Mouse (Mus musculus) large intestine, adult 2 months (tissue): ENCODE data around the gene Hs1bp3. TPM values are rescaled to one million over a fixed set of nuclear protein-coding genes. Genes with fewer than 3 reads are reported as not detected.

Source experiments
- DNase-seq: peaks from one replicate; pipeline ENCODE4 v3.0.0-alpha.2; 2012; ENCODE audit warnings: low read depth, low spot score
- WGBS: fragments of 180-500 bp; shearing (Covaris S2); methylation state at CpG from one replicate; pipeline ENCODE4 v1.1.7; 2018; 5-methylcytosine and 5-hydroxymethylcytosine counted together
- polyA plus RNA-seq: library from polyadenylated mRNA; depleted of rRNA; stranded (reverse); fragments of >200 nt; gene quantifications from 2 replicates; pipeline ENCODE4 v1.2.3, GENCODE M21; 2012

The Hs1bp3 gene
- polyA plus RNA-seq, 1 experiment: 12.6 TPM

DNA sequence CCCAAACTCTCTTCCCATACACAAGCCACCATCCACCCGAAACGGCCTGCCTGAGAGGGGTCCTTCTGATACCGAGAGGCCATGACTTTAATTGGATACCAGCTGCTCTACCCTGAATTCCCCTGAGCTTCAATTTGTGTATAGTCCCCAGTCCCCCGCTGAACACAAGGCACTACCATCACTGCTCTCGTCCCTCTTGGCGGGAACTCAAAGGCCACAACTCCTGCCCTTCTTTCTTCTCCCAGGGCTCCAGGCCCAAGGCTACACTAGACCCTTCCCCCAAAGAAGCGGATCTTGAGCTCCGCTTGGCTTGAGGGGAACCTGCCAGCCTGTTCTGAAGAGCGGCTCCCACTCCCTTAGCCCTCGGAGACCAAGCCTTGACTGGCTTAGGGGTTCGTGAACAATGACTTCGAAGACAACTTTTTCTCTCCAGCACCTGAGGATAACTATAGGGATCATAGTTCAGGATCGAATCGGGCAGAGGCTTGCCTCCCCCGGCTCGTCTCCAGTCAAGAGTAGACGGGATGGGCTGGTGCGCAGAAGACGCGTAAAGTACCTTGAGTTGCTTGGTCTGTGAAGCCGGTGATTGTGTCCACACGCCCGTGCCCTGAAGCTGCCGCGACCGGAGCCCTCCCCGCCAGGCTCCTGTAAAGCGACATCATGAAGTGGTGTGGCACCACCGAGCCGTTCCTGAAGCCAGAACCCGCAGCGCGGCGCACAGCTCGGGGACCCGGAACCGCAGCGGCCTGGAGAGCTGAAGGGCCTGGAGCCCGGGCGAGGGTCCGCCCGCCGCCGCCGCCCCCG is 12.0 kb upstream of the Hs1bp3 start:
- WGBS: 12% methylated on average over 46 of the region's 46 CpGs
- DNase-seq: no peak

DNA sequence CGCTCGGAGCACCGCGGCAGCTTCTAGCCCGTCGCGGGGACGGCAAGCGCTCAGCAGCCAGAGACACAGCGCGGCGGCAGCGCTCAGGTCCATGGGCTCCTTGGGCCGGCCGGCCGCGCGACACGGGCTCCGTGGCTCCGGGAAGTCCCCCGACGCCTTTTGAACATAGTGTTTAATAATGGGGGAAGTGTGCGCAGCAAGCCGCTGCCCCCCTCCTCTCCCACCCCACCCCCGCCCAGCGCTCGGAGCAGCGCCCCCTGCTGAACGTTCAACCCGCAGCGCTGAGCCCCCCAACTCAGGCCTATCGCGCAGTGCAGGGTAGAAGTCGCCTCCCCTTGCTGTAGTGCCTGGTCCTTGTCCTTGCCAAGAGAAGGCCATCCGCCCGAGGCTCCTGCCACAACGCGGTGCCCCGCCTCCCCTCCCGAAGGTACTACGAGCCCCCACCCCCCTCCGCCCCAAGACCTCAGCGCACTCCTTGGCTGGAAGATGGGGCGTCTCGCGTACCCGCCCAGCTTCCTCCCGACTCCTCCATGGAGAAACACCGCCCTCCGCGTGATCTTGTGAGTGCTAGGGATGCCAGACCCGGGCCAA is 11.3 kb upstream of the Hs1bp3 start, which contains the start of gene Gdf7:
TSS of gene Gdf7 (minus strand) at position 114 of the 591 bp plus-strand sequence.
- WGBS: 3% methylated on average over 52 of the region's 53 CpGs
- no peak for DNase-seq

DNA sequence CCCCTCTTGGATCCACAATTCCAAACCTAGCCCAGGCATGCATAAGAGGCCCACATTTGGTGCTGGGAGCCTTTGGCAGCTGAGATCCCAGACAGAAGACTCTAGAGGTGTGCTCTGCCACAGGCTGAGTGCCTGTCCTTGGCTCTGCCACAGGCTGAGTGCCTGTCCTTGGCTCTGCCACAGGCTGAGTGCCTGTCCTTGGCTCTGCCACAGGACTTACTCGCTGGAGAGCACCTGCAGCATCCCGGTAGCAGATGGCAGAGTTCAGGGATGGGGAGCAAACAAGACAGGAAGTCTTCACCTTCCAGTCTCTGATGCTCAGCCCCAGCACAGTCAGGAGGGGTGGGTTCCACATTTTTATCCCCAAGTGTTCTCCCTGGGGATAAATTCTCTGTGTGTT is 8.0 kb upstream of the Hs1bp3 start:
- 45% methylated on average over 2 of the region's 2 CpGs for WGBS

DNA sequence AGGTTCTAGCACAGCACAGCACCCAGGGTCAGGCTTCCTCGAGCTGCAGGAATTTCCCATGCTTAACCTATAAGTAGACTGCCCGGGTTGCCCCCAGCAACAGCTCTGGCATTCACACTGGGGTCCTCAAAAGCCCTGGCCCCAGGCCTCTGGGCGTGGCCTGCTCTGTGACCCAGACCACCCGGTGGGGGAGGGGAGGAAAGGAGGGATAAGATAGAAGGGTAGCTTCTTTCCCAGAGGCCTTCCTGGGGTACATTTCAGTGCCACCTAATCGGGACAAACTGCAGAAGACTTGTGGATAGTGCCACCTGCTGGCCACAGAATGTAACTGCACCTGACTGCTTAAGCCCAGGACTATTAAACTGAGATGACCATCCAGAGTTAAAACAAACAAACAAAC is 6.8 kb upstream of the Hs1bp3 start:
- 12% methylated on average over 5 of the region's 5 CpGs for WGBS
- DNase-seq: no peak

More for the DNA sequence above, 8.0 kb upstream of the Hs1bp3 start:
- DNase-seq: no peak

DNA sequence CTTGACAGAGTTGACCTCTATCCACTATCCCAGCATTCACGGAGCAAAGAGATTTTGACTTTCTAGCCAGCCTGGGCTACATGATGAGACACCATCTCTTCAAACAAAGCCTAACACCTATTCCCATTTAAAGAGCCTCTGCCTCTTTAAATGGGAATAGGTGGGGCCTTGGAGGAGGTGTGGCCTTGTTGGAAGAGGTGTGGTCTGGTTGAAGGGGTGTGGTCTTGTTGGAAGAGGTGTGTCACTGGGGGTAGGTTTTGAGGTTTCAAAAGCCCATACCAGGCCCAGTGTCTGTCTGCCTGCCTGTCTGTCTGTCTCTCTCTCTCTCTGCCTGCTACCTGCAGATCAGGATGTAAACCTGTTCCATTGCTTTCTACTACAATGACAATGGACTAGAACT is 6.3 kb upstream of the Hs1bp3 start:
- no peak for DNase-seq
- WGBS: 75% methylated on average over 1 of the region's 1 CpGs

DNA sequence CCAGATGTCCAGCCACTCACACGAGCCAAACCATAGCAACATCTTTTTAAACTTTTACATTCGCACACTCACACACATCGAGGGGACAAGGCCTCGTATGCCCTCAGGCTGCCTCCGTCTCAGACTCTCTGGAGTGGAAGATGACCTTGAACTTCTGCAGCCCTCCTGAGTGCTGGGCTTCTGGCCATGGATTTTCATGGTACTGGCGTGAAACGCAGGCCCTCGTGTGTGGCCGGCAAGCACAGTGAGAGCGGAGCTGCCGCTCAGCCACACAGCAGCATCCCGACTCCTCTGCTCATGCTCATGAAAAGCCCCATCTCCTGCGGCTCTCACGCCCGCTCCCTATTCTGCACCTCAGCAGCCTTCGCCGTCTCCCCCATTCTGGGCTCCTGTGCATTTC is 2.2 kb upstream of the Hs1bp3 start:
- 60% methylated on average over 17 of the region's 17 CpGs for WGBS
- DNase-seq: no peak

DNA sequence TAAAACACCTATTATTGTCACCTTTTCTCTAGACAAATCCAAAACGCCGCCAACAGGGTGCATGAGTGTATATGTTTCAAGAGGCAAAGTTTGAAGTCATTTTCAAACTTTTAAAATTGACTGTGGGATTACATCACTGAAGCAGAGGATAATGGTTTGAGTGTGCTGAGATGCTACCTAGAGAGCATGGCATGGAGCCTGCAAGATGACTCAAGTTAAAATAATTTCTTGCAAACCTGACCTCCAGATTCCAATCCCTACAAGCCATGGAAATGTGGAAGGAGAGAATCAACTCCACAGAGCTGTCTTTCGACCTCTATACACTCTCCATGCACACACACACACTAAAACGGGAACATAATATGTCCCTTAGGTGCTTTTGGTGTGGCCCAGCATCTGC is 966 bp upstream of the Hs1bp3 start:
- DNase-seq: no peak
- WGBS: 87% methylated on average over 4 of the region's 4 CpGs

DNA sequence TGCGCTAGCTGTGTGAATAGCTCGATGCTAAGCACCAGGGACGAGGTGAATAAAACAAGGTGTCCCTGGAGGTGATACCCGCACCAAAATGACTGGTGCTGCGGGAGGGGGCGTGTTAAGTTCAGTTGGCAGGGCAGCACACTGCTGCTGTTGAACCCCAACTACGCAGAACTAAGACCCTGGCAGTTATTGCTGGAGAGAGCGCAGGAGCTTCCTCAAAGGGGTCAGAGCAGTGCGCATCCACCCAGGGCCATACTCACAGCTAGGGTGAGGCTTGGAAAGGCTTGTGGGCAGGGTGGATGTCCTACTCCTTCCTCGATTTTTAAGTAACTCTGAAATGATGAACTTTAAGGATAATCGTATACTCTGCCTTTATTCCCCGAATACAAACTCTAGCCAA is 541 bp downstream of the Hs1bp3 start:
- no peak for DNase-seq
- WGBS: 15% methylated on average over 12 of the region's 12 CpGs

DNA sequence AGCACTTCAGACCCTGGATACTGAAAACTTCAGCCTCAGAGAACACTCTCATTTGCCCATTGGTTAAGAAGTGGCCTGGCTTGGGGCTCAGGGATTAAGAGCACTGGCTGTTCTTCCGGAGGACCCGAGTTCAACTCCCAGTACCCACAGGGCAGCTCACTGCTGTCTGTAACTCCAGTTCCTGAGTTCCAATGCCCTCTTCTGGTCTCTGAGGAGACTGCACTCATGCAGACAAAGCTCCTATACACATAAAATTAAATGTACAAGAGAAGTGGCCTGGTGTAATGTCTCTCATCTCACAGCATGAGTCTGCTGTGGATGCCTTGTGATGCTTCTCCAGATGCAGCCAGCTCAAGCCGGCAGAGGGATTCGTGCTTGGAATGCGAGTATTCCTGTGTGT is 3.3 kb downstream of the Hs1bp3 start:
- no peak for DNase-seq
- WGBS: 91% methylated on average over 5 of the region's 5 CpGs

DNA sequence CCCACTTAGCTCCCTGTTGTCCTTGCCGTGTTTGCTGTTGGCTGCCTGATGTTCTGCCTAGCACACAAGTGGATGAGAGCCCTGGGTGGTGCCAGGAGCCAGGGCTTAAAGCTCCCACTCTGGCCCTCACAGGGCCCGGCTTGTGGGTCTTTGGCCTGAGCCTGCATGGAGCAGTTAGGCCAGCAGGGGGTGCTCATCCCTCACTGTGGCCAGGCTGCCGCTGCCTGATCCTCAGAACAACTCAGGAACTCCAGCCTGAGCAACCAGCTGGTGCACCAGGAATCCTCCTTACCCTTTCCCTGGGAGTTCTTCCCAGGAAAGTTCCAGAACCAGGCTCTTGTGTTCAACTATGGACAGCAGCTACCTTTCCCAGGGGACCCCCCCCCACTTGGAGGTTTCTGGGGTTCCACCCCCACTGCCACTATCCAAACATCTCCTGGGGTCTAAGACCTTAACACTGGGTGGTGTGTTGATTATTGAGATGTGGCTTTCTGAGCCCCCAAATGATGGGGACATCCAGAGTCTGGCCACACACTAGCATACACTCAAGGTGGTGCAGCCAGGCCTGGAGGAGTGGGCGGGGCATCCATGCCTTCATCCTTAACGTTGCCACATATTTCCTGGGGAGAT is 7.0 kb downstream of the Hs1bp3 start:
- 28% methylated on average over 5 of the region's 5 CpGs for WGBS
- DNase-seq: no peak

DNA sequence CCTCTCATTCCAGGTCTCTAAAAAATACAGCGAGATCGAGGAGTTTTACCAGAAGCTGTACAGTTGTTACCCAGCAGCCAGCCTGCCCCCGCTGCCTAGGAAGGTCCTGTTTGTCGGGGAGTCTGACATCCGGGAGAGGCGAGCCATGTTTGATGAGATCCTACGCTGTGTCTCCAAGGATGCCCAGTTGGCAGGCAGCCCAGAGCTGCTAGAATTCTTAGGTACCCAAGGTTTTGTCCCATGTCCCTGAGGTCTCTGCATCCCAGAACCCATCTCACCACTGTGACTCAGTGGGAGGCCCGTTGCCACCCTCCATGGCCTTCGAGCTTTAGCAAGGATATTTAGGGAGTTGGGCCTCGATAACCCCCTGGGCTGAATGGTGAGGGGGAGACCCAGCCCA is 8.3 kb downstream of the Hs1bp3 start:
- WGBS: 88% methylated on average over 10 of the region's 10 CpGs
- DNase-seq: no peak

DNA sequence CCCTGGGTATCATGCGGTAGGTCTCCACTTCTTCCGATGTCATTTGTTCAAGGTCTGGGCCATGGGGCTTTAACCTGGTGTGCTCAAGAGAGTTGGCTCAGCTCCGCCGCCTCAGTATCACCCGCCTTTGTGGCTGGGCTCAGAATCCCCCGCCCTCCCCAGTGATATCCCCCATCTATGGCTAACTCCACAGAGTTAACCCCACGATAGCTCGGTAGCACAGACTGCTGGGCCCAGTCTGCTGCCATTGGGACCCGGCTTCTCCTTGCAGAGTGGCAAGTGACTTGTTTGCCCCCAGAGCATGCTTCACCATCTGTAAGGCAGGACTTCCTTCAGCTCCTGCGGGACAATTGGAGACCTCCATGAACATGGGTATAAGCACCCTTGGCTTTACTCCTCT is 10.9 kb downstream of the Hs1bp3 start:
- WGBS: 92% methylated on average over 10 of the region's 10 CpGs

DNA sequence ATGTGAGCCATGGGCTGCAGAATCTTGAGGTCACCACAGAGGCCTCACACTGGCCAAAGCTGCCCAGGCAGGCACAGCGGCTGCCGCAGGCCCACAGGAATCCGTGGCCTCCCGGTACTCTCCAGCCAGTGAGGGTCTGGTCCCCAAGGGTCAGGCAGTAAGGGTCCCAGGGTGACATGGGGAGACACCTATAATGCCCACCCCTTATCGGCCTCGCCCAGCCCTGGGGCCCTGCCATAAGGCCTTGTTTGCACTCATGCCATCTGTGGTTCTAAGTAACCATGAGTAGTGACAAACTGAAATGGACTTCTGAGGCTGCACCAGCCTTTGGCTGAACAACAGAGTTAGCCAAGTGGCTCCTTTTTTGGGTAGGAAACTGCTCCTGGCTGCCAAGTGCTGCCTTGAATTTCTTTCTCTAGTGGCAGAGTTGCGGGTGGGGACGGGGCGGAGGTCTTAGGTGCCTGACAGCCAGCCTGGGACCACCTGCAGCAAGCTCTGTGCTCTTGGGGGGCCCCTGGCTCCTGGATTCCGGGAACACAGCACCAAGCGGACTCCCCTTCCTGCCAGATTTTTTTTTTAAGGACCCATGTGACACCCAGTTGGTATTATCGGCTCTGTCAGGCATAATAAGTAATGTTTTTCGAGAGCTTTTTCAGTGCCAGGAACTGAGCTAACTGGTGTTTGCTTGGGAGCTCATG is 12.2 kb downstream of the Hs1bp3 start:
- WGBS: 89% methylated on average over 13 of the region's 13 CpGs
- no peak for DNase-seq

More for the DNA sequence above, 10.9 kb downstream of the Hs1bp3 start:
- DNase-seq: no peak

DNA sequence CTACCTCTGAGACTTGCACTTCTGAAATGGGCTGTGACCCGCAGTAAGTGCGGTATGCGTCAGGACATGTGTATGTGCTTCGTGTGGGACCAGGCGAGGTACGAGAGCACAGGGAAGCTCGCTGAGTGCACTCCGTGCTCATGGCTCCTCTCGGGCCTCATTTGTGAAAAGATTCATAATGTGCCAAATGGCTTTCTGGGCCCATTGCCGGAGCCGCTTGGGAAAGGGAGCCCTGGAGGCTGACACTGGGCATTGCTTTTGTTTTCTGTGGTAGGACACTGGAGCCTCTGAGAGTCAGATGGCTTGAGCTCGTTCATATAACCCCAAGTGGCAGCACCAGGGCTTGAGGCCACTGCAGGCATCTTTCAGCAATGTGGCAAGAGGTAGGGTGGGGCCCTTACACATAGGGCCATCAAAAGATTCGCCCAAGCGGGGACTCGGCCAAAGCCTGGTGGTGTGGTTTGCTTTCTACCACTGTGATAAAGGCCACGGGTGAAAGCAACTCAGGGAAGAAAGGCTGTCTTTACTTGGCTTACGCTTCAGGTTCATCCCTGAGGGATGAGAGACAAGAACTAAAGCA is 12.8 kb downstream of the Hs1bp3 start:
- WGBS: 92% methylated on average over 17 of the region's 17 CpGs
- no peak for DNase-seq

DNA sequence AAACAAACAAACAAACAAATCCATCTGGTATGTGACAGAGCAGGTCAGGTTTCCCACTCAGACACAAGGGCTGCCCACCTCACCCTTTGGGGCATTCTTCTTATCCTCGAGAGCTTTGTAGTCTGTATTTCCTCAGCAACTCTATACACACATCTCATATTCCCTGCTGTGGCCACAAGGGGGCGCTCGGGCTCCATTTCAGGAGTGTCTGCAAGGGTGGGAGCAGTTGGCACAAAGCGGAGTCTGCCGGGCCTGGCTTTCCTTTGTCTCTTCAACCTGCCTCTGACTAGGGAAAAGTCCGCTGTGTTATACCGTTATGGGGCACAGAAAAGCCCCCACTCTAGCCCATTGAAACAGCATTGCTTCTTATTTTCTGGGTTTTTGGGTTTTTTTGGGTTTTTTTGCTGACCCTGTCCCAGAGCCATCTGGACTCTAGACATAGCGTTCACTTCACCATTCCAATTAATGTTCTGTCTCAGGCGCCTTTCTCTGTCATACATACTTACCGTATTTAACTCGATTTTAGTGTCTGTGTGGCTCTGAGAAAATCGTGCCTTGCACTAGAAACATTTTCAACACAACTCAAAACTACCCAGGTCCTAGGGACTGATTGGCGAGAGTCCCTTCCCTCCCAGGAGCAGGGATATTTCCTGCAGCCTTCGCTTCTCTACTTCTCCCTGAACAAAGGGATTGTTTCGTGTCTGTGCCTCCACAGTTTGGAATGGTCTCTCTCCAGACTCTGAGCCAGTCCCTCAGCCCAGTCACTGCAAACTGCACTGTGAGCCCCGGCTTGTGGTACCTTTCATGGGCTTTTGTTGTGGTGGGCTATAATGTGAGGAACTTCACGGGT is 13.8 kb downstream of the Hs1bp3 start:
- DNase-seq: peak; percentile 63
- 41% methylated on average over 17 of the region's 17 CpGs for WGBS

DNA sequence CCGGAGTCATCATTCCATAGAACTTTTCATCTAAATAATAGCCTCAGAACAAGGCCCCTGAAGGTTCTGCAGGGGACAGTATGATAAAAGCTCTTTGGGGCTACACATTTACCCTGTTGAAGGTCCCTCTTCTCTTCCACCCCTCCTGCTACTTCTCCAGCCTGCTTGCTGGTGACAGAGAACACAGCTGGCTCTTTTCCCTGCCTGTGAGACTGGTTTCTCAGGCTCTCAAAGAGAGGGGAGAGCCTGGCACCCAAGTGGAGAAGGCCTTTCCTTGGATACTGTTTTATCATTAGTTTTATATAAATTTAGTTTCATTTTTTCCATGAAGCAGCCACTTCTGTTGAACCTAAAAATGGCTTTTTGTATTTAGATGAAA is 14.4 kb downstream of the Hs1bp3 start:
- WGBS: 87% methylated on average over 1 of the region's 1 CpGs
- no peak for DNase-seq

DNA sequence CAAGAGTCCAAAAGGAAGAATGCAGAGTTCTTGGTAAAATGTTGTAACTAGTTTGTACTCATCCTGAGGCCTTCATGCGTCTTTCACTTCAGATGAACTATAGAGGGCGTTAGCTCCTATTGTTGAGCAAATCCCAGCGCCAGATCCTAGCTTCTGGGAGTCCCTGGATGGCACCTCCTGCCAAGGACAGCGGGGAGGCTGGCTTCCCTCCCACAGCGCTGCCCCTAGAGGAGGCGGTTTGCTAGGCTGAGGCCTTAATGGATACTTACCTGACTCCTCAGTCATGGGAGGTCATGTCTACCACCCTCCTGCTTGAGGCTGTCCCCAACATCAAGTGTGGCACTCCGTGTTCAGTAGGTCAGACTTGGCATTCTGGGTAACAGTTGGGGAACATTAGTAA is 16.0 kb downstream of the Hs1bp3 start:
- whole genome bisulfite sequencing: 90% methylated on average over 7 of the region's 7 CpGs
- no peak for DNase-seq

DNA sequence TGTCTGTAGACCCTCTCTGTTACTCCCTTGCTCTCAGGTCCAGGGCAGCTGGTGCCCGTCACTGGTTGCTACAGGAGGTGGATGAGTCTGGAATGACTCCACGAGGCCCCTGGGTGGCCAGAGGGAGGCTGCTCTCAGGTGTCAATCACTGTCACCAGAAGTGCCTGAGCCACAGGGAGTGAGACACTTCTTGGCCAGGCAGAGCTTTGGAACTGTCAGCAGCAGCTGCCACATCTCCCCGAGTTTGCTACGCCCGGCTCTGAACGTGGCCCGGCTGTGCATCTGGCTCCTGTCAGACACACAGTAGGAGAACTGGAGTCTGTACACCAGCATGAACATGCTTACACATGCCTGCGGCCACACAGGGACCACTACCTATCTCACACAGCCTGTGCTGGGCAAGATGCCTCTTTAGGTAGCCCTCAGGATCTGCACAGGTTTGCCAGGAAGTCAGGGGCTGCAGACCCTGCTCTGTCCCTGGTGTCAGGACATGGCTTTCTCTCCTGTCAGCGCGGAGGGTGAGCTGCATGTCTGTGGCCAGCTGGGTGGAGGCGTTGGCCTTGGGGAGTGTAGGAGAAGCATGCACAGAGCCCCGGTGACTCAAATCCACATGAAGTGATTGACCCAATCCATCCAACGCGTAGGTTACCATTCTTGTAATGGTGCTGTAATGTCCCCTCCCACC is 18.4 kb downstream of the Hs1bp3 start:
- no peak for DNase-seq
- WGBS: 68% methylated on average over 14 of the region's 14 CpGs

DNA sequence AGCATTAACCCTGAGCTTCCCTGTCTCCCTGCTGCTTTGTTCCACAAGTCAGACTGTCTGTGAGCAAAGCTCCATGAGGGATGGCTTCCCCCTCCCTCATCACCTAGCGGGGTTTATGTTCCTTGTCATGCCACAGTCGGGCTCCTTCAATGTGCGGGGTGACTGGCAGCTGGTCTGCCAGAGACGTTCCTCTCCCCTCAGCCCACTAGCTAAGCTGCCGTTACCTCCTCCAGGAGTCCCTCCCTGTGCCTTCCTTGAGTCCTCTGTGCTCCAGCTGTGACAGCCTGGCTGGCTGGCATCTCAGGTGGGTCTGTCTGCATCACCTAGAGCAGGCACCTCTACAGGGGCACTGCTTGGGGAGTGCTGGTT is 18.9 kb downstream of the Hs1bp3 start:
- WGBS: 79% methylated on average over 5 of the region's 5 CpGs

More for the DNA sequence above, 18.9 kb downstream of the Hs1bp3 start:
- no peak for DNase-seq
